Mouse (Mus musculus) kidney, postnatal 0 days (tissue): ENCODE measurements around the gene Htr1f. TPM values are rescaled to one million over a fixed set of nuclear protein-coding genes. Genes with fewer than 3 reads are reported as not detected.
"Not testable (repeated sequence)": the region's sequence is repeated elsewhere in the genome, so short reads cannot be mapped to it uniquely, and the experiment has no call there.

Experiments
- ATAC-seq: fragments of 200-750 bp; cut with Nextera tagmentation; replicated peaks from 2 replicates; pipeline ENCODE4 v1.8.0; 2017; ENCODE audit warnings: low read depth, moderate number of reproducible peaks, moderate TSS enrichment, moderate library complexity; ENCODE audit not compliant: low FRiP score
- DNase-seq: peaks from one replicate; pipeline ENCODE4 v3.0.0-alpha.2; 2016; ENCODE audit warnings: low spot score
- H3K27ac ChIP-seq: fragments of 300-500 bp; sonication (generic); 2 replicates; pipeline ENCODE4 v1.5.1; 2014; ENCODE audit warnings: mild to moderate bottlenecking
- H3K27me3 ChIP-seq: fragments of 300-500 bp; sonication (generic); 2 replicates; pipeline ENCODE4 v1.6.1; 2014; ENCODE audit warnings: low read length, mixed read lengths; ENCODE audit not compliant: insufficient read depth
- H3K36me3 ChIP-seq: fragments of 300-500 bp; sonication (generic); 2 replicates; pipeline ENCODE4 v1.6.1; 2014; ENCODE audit warnings: low read length, mixed read lengths; ENCODE audit not compliant: insufficient read depth
- H3K4me1 ChIP-seq: fragments of 300-500 bp; sonication (generic); replicated peaks from 2 replicates; pipeline ENCODE4 v1.6.1; 2014; ENCODE audit warnings: antibody characterized with exemption, low read length, mixed read lengths; ENCODE audit not compliant: insufficient read depth
- H3K4me2 ChIP-seq: fragments of 300-500 bp; sonication (generic); 2 replicates; pipeline ENCODE4 v1.6.1; 2014; ENCODE audit warnings: mild to moderate bottlenecking, low read length, moderate library complexity, mixed read lengths
- H3K4me3 ChIP-seq: fragments of 300-500 bp; sonication (generic); replicated peaks from 2 replicates; pipeline ENCODE4 v1.5.1; 2014; ENCODE audit warnings: low read depth, low read length
- H3K9ac ChIP-seq: fragments of 300-500 bp; sonication (generic); 2 replicates; pipeline ENCODE4 v1.6.1; 2014; ENCODE audit warnings: low read depth, low read length
- H3K9me3 ChIP-seq: fragments of 300-500 bp; sonication (generic); replicated peaks from 2 replicates; pipeline ENCODE4 v1.6.1; 2016; ENCODE audit warnings: low read length, inconsistent platforms, mixed read lengths
- CTCF ChIP-seq: IDR thresholded peaks from 2 replicates; pipeline ENCODE4 v1.5.1; 2016; ENCODE audit warnings: antibody characterized with exemption, low read depth, mild to moderate bottlenecking, moderate library complexity
- WGBS: fragments of 180-500 bp; shearing (Covaris S2); extraction: QIAGEN DNeasy Blood & Tissue Kit; methylation state at CpG from one replicate; pipeline ENCODE4 v1.1.7; 2014; 5-methylcytosine and 5-hydroxymethylcytosine counted together
- polyA plus RNA-seq: library from polyadenylated mRNA; unstranded; fragments of >200 nt; fragmentation: Nextera tagmentation; extraction: Ambion mirVana; gene quantifications from 2 replicates; pipeline ENCODE4 v1.2.1, GENCODE M21; 2015

Htr1f gene
- polyA plus RNA-seq, 1 experiment from 2014 or later, result 0.07 TPM

GRCm38 (mm10) chr16:65083475-65083874 is 22.2 kb downstream of the Htr1f start:
- TF ChIP-seq CTCF, result no peak
- no peak overlapping the region for H3K4me2 ChIP-seq
- no peaks in the 10 kb centered on the region for H3K4me1 ChIP-seq
- H3K36me3 ChIP-seq, result no peaks in the 10 kb centered on the region
- H3K9me3 ChIP-seq, result no peaks in the 10 kb centered on the region
- no peaks in the 10 kb centered on the region for H3K27me3 ChIP-seq
- no peak overlapping the region for H3K27ac ChIP-seq
- WGBS, result 13% methylated on average over 2 of the region's 2 CpGs
- ATAC-seq (peak; percentile 96), DNase-seq (peak; percentile 73)
- H3K4me3 ChIP-seq, result no peak overlapping the region
- no peak overlapping the region for H3K9ac ChIP-seq

DNA sequence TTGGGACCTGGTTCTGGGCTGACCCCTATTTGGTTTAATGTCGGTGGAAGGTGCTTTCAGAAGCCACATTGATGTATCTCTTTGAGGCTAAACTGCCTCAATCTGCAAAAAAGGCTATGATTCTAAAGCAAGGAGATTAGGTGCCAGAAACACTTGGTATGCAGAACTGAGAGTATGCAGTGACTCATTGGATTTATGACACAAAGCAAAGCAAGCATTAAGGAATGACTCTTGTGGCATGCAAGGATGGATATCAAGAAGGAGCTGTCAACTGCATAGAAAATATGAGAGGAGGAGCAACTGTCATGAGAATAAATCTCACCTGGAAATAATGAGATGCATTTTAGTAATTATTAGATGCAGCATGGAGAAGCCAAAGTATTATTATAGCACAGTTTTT is 35.8 kb downstream of the Htr1f start:
- H3K4me2 ChIP-seq, result no peak overlapping the region
- H3K36me3 ChIP-seq, result no peaks in the 10 kb centered on the region
- 80% methylated on average over 1 of the region's 1 CpGs for WGBS
- ATAC-seq (no peak), DNase-seq (no peak)
- TF ChIP-seq CTCF, result no peak
- H3K27ac ChIP-seq, result no peak overlapping the region
- H3K27me3 ChIP-seq, result no peaks in the 10 kb centered on the region
- no peak overlapping the region for H3K4me3 ChIP-seq
- no peaks in the 10 kb centered on the region for H3K9me3 ChIP-seq
- no peak overlapping the region for H3K9ac ChIP-seq
- H3K4me1 ChIP-seq, result no peaks in the 10 kb centered on the region

GRCm38 (mm10) chr16:65066264-65066663 is 39.4 kb downstream of the Htr1f start:
- H3K4me3 ChIP-seq, result no peak overlapping the region
- no peak for DNase-seq
- H3K27ac ChIP-seq, result no peak overlapping the region
- H3K9ac ChIP-seq, result no peak overlapping the region
- ATAC-seq, result no peak
- TF ChIP-seq CTCF, result no peak
- no peaks in the 10 kb centered on the region for H3K9me3 ChIP-seq
- no peaks in the 10 kb centered on the region for H3K4me1 ChIP-seq
- H3K4me2 ChIP-seq, result no peak overlapping the region
- H3K36me3 ChIP-seq, result no peaks in the 10 kb centered on the region
- no peaks in the 10 kb centered on the region for H3K27me3 ChIP-seq

- H3K4me2 ChIP-seq, H3K9me3 ChIP-seq, H3K27me3 ChIP-seq, H3K4me3 ChIP-seq, H3K27ac ChIP-seq, H3K4me1 ChIP-seq, H3K9ac ChIP-seq, DNase-seq, H3K36me3 ChIP-seq, ATAC-seq: not testable (repeated sequence)
- 95% methylated on average over 5 of the region's 5 CpGs for WGBS
These were observed 67.8 kb downstream of the Htr1f start for GRCm38 (mm10) chr16:65037660-65038425.

DNA sequence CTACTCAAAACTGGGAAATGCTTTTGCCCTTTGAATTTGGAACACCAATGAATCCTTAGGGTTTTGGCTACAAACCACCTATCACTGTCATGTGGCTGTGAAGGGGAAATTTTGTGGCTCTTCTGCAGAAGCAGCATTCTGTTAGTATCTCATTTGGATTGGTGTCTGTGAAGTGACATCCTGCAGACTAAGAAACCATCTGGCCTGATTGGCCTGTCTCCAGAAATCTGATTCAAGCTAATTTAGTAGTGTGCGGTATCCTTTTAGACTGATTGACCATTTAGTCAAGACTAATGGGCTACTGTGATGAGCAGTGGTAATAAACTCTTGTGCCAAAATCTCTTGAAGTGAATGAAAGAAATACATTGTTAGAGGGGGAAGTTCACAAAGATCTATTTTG is 76.0 kb downstream of the Htr1f start:
- Histone ChIP-seq H3K4me3 (no peak overlapping the region), H3K4me1 (no peaks in the 10 kb centered on the region), H3K4me2 (no peak overlapping the region), H3K27ac (no peak overlapping the region), H3K9me3 (no peaks in the 10 kb centered on the region), H3K9ac (no peak overlapping the region), H3K27me3 (no peaks in the 10 kb centered on the region), H3K36me3 (no peaks in the 10 kb centered on the region)
- no peak for TF ChIP-seq CTCF
- 54% methylated on average over 1 of the region's 1 CpGs for WGBS
- no peak for ATAC-seq
- DNase-seq, result no peak

DNA sequence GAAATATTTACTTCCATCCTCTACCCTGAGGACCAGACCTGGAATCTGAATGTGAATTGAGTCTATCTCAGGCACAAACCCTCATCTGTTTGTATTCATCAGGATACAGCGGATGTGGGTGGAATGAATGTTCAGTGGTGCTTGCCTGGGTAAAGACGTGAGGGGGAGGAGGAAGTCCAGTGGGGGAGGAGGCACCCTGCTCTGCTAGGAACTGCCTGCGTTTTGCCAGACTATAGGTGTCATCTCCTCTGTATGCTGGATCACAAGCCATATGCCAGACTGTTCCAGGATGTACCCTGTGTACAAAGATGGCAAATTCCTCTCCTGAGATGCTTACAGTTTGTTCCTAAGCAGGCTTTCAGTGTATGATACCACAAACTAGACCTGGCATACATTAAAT is 83.3 kb downstream of the Htr1f start:
- Histone ChIP-seq H3K9me3 (no peaks in the 10 kb centered on the region), H3K36me3 (no peaks in the 10 kb centered on the region), H3K27ac (no peak overlapping the region), H3K4me3 (no peak overlapping the region), H3K4me2 (no peak overlapping the region), H3K9ac (no peak overlapping the region), H3K4me1 (no peaks in the 10 kb centered on the region), H3K27me3 (no peaks in the 10 kb centered on the region)
- ATAC-seq, result no peak
- no peak for TF ChIP-seq CTCF
- WGBS, result 61% methylated on average over 3 of the region's 3 CpGs
- no peak for DNase-seq

DNA sequence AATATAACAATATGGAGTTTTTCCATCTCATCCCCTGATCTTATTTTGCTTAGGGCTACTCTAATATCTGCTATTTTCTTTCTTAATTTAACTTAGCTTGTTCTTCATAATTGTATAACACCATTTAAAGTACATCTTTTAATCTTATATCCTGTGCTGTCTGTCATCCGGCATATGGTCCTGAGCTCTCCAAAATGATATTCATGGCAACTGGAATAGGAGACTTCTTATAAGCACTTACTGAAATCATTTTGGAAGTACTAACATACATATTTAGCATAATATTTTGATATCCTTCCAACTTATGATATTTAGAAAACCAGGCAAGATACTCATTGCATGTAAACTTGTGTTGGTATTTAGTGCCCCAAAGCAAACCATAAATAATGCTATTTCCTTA is 86.9 kb downstream of the Htr1f start:
- no peak for ATAC-seq
- H3K9me3 ChIP-seq, result no peaks in the 10 kb centered on the region

More for the DNA sequence above, 86.9 kb downstream of the Htr1f start:
- Histone ChIP-seq H3K36me3 (no peaks in the 10 kb centered on the region), H3K4me1 (no peaks in the 10 kb centered on the region), H3K9ac (no peak overlapping the region), H3K27ac (no peak overlapping the region), H3K4me2 (no peak overlapping the region), H3K27me3 (no peaks in the 10 kb centered on the region), H3K4me3 (no peak overlapping the region)
- no peak for DNase-seq
- WGBS, result 93% methylated on average over 1 of the region's 1 CpGs
- no peak for TF ChIP-seq CTCF
